Mouse (Mus musculus) forebrain, embryonic 14.5 days (tissue): Measurements from ENCODE around the gene Ranbp17. TPM values are rescaled to one million over a fixed set of nuclear protein-coding genes. Genes with fewer than 3 reads are reported as not detected.

Experiments
- ATAC-seq: fragments of 200-750 bp; cut with Nextera tagmentation; 2 replicates; pipeline ENCODE4 v1.8.0; 2017; ENCODE audit warnings: mild to moderate bottlenecking, moderate library complexity
- DNase-seq: peaks from one replicate; pipeline ENCODE4 v3.0.0-alpha.2; 2015; ENCODE audit warnings: low spot score
- H3K27ac ChIP-seq: fragments of 300-500 bp; sonication (generic); 2 replicates; pipeline ENCODE4 v1.5.1; 2014; ENCODE audit warnings: low read depth, mild to moderate bottlenecking, control low read depth, low read length, moderate library complexity
- H3K27me3 ChIP-seq: fragments of 300-500 bp; sonication (generic); replicated peaks from 2 replicates; pipeline ENCODE4 v1.6.1; 2014; ENCODE audit warnings: low read length, control low read depth, mixed read lengths; ENCODE audit not compliant: control insufficient read depth, insufficient read depth
- H3K36me3 ChIP-seq: fragments of 300-500 bp; sonication (generic); 2 replicates; pipeline ENCODE4 v1.6.1; 2014; ENCODE audit warnings: low read length, control low read depth; ENCODE audit not compliant: control insufficient read depth, insufficient read depth
- H3K4me1 ChIP-seq: fragments of 300-500 bp; sonication (generic); 2 replicates; pipeline ENCODE4 v1.6.1; 2014; ENCODE audit warnings: antibody characterized with exemption, low read length, control low read depth; ENCODE audit not compliant: control insufficient read depth, insufficient read depth
- H3K4me2 ChIP-seq: fragments of 300-500 bp; sonication (generic); 2 replicates; pipeline ENCODE4 v1.6.1; 2014; ENCODE audit warnings: mild to moderate bottlenecking, control low read depth, low read length
- H3K4me3 ChIP-seq: fragments of 300-500 bp; sonication (generic); 2 replicates; pipeline ENCODE4 v1.5.1; 2014; ENCODE audit warnings: low read depth, low read length, control low read depth
- H3K9ac ChIP-seq: fragments of 300-500 bp; sonication (generic); 2 replicates; pipeline ENCODE4 v1.6.1; 2014; ENCODE audit warnings: mild to moderate bottlenecking, low read length, control low read depth, moderate library complexity
- H3K9me3 ChIP-seq: fragments of 300-500 bp; sonication (generic); replicated peaks from 2 replicates; pipeline ENCODE4 v1.6.1; 2016; ENCODE audit warnings: low read length, control low read depth, mixed read lengths; ENCODE audit not compliant: control insufficient read depth
- WGBS: fragments of 180-500 bp; shearing (Covaris S2); extraction: QIAGEN DNeasy Blood & Tissue Kit; methylation state at CpG from one replicate; pipeline ENCODE4 v1.1.7; 2014; 5-methylcytosine and 5-hydroxymethylcytosine counted together
- polyA plus RNA-seq: library from polyadenylated mRNA; unstranded; fragments of >200 nt; fragmentation: Nextera tagmentation; extraction: Ambion mirVana; gene quantifications from 2 replicates; pipeline ENCODE4 v1.2.1, GENCODE M21; 2014

Gene Ranbp17
- polyA plus RNA-seq, 1 experiment from 2014 or later = 5.8 TPM

- H3K4me1 ChIP-seq = peaks cover 7% of the 10 kb centered on the region; the same call in 1 of the 2 replicates
- H3K27ac ChIP-seq = peak overlapping the region; percentile 83
- peaks cover 36% of the 10 kb centered on the region for H3K36me3 ChIP-seq
- peak overlapping the region; percentile 94 for H3K9ac ChIP-seq
- no peaks in the 10 kb centered on the region for H3K9me3 ChIP-seq
- ATAC-seq (peak; percentile 60), DNase-seq (peak; percentile 83)
- peak overlapping the region; percentile 93 for H3K4me3 ChIP-seq
- WGBS = 3% methylated on average over 50 of the region's 53 CpGs
- no peaks in the 10 kb centered on the region for H3K27me3 ChIP-seq
- H3K4me2 ChIP-seq = peak overlapping the region; percentile 90
Observed at GRCm38 (mm10) chr11:33162211-33162997, 351.1 kb downstream of the Ranbp17 start.

Other genes starting within 250 kb of the Ranbp17 start
- not detected in 2 replicates for gene Gm12117, start 237.0 kb downstream of the Ranbp17 start, polyA plus RNA-seq
- gene Gabrp, start 65.2 kb upstream of the Ranbp17 start, polyA plus RNA-seq = not detected in 2 replicates
- gene D130052B06Rik, start 85.6 kb upstream of the Ranbp17 start, polyA plus RNA-seq = not detected in 2 replicates